Mouse (Mus musculus) neural tube, embryonic 13.5 days (tissue): Measurements from ENCODE around the gene Psmb7. TPM values are rescaled to one million over a fixed set of nuclear protein-coding genes. Genes with fewer than 3 reads are reported as not detected.
A peak's percentile ranks its signal among the peaks of the same experiment; 100 is the strongest.

ENCODE experiments used
- ATAC-seq: fragments of 200-750 bp; cut with Nextera tagmentation; 2 replicates; pipeline ENCODE4 v1.8.0; 2017; ENCODE audit warnings: low read depth, mild to moderate bottlenecking, moderate TSS enrichment, moderate library complexity
- H3K27ac ChIP-seq: fragments of 300-500 bp; sonication (generic); replicated peaks from 2 replicates; pipeline ENCODE4 v1.5.1; 2015; ENCODE audit warnings: moderate library complexity, mild to moderate bottlenecking, inconsistent platforms
- H3K27me3 ChIP-seq: fragments of 300-500 bp; sonication (generic); 2 replicates; pipeline ENCODE4 v1.6.1; 2015; ENCODE audit warnings: mild to moderate bottlenecking, inconsistent platforms
- H3K36me3 ChIP-seq: fragments of 300-500 bp; sonication (generic); 2 replicates; pipeline ENCODE4 v1.6.1; 2015; ENCODE audit warnings: mild to moderate bottlenecking, inconsistent platforms
- H3K4me1 ChIP-seq: fragments of 300-500 bp; sonication (generic); replicated peaks from 2 replicates; pipeline ENCODE4 v1.6.1; 2015; ENCODE audit warnings: inconsistent platforms
- H3K4me2 ChIP-seq: fragments of 300-500 bp; sonication (generic); 2 replicates; pipeline ENCODE4 v1.6.1; 2015; ENCODE audit warnings: inconsistent platforms, mild to moderate bottlenecking, moderate library complexity
- H3K4me3 ChIP-seq: fragments of 300-500 bp; sonication (generic); 2 replicates; pipeline ENCODE4 v1.5.1; 2015; ENCODE audit warnings: mild to moderate bottlenecking, inconsistent platforms
- H3K9ac ChIP-seq: fragments of 300-500 bp; sonication (generic); 2 replicates; pipeline ENCODE4 v1.6.1; 2015; ENCODE audit warnings: moderate library complexity, mild to moderate bottlenecking, inconsistent platforms
- H3K9me3 ChIP-seq: fragments of 300-500 bp; sonication (generic); 2 replicates; pipeline ENCODE4 v1.6.1; 2016; ENCODE audit warnings: inconsistent platforms
- WGBS: fragments of 180-500 bp; shearing (Covaris S2); methylation state at CpG from one replicate; pipeline ENCODE4 v1.1.7; 2015; 5-methylcytosine and 5-hydroxymethylcytosine counted together
- polyA plus RNA-seq: library from polyadenylated mRNA; unstranded; fragments of >200 nt; fragmentation: Nextera tagmentation; extraction: Ambion mirVana; gene quantifications from 2 replicates; pipeline ENCODE4 v1.2.1, GENCODE M21; 2015

Gene Psmb7
- polyA plus RNA-seq, 1 experiment from 2014 or later = 316 TPM

GRCm38 (mm10) chr2:38661398-38661797 is 17.5 kb upstream of the Psmb7 start:
- no peak for ATAC-seq
- no peak overlapping the region for H3K27ac ChIP-seq
- H3K27me3 ChIP-seq = peaks cover 3% of the 10 kb centered on the region; the same call in 1 of the 2 replicates
- no peak overlapping the region for H3K4me3 ChIP-seq
- no peak overlapping the region for H3K4me2 ChIP-seq
- H3K9me3 ChIP-seq = 0 out of 2 replicates have a peak, but pooled peaks cover 2% of the 10 kb centered on the region
- H3K9ac ChIP-seq = no peak overlapping the region
- 0 out of 2 replicates have a peak, but pooled peaks cover 5% of the 10 kb centered on the region for H3K4me1 ChIP-seq
- no peaks in the 10 kb centered on the region for H3K36me3 ChIP-seq
- WGBS = 0% methylated on average over 1 of the region's 1 CpGs

GRCm38 (mm10) chr2:38658338-38658836 is 14.5 kb upstream of the Psmb7 start:
- ATAC-seq = peak; percentile 96
- 0 out of 2 replicates have a peak, but pooled peaks cover 2% of the 10 kb centered on the region for H3K9me3 ChIP-seq
- H3K36me3 ChIP-seq = no peaks in the 10 kb centered on the region
- peak overlapping the region; percentile 39 for H3K4me3 ChIP-seq
- H3K27ac ChIP-seq = peak overlapping the region; percentile 61; the same call in 1 of the 2 replicates
- under 1% methylated on average over 25 of the region's 25 CpGs for WGBS
- peaks cover 3% of the 10 kb centered on the region; the same call in 1 of the 2 replicates for H3K27me3 ChIP-seq
- H3K4me1 ChIP-seq = 0 out of 2 replicates have a peak, but pooled peaks cover 5% of the 10 kb centered on the region
- peak overlapping the region; percentile 63 for H3K4me2 ChIP-seq
- H3K9ac ChIP-seq = peak overlapping the region; percentile 59

GRCm38 (mm10) chr2:38653694-38654093 is 9.8 kb upstream of the Psmb7 start:
- no peaks in the 10 kb centered on the region; the same call in 1 of the 2 replicates for H3K27me3 ChIP-seq
- no peak for ATAC-seq
- H3K36me3 ChIP-seq = no peaks in the 10 kb centered on the region
- no peaks in the 10 kb centered on the region for H3K9me3 ChIP-seq
- H3K4me3 ChIP-seq = no peak overlapping the region
- H3K9ac ChIP-seq = no peak overlapping the region
- H3K4me1 ChIP-seq = 0 out of 2 replicates have a peak, but pooled peaks cover 8% of the 10 kb centered on the region
- 74% methylated on average over 2 of the region's 2 CpGs for WGBS
- H3K4me2 ChIP-seq = no peak overlapping the region
- no peak overlapping the region for H3K27ac ChIP-seq

GRCm38 (mm10) chr2:38653293-38653619 is 9.4 kb upstream of the Psmb7 start:
- WGBS = 89% methylated on average over 5 of the region's 5 CpGs
- H3K27me3 ChIP-seq = no peaks in the 10 kb centered on the region; the same call in 1 of the 2 replicates
- H3K4me1 ChIP-seq = 0 out of 2 replicates have a peak, but pooled peaks cover 7% of the 10 kb centered on the region
- H3K9ac ChIP-seq = no peak overlapping the region
- H3K4me2 ChIP-seq = no peak overlapping the region
- no peaks in the 10 kb centered on the region for H3K36me3 ChIP-seq
- no peak overlapping the region for H3K27ac ChIP-seq
- ATAC-seq = no peak
- H3K9me3 ChIP-seq = no peaks in the 10 kb centered on the region
- H3K4me3 ChIP-seq = no peak overlapping the region

- H3K36me3 ChIP-seq = no peaks in the 10 kb centered on the region
- ATAC-seq = no peak
- no peaks in the 10 kb centered on the region; the same call in 1 of the 2 replicates for H3K27me3 ChIP-seq
- H3K9ac ChIP-seq = no peak overlapping the region
- no peaks in the 10 kb centered on the region for H3K9me3 ChIP-seq
- H3K4me3 ChIP-seq = no peak overlapping the region
- H3K4me1 ChIP-seq = peaks cover 6% of the 10 kb centered on the region
- 63% methylated on average over 10 of the region's 10 CpGs for WGBS
- H3K4me2 ChIP-seq = no peak overlapping the region
- H3K27ac ChIP-seq = no peak overlapping the region
These were observed 8.8 kb upstream of the Psmb7 start for GRCm38 (mm10) chr2:38652565-38653292.

GRCm38 (mm10) chr2:38652098-38652497 is 8.2 kb upstream of the Psmb7 start:
- Histone ChIP-seq H3K4me2 (no peak overlapping the region), H3K36me3 (no peaks in the 10 kb centered on the region), H3K27me3 (no peaks in the 10 kb centered on the region), H3K27ac (no peak overlapping the region), H3K4me1 (peaks cover 12% of the 10 kb centered on the region), H3K4me3 (no peak overlapping the region), H3K9ac (no peak overlapping the region), H3K9me3 (no peaks in the 10 kb centered on the region)
- WGBS = 72% methylated on average over 7 of the region's 7 CpGs
- no peak for ATAC-seq

GRCm38 (mm10) chr2:38650340-38650739 is 6.5 kb upstream of the Psmb7 start:
- no peak for ATAC-seq
- Histone ChIP-seq H3K4me2 (no peak overlapping the region), H3K9ac (no peak overlapping the region), H3K27me3 (no peaks in the 10 kb centered on the region), H3K4me3 (no peak overlapping the region), H3K4me1 (peaks cover 16% of the 10 kb centered on the region), H3K36me3 (no peaks in the 10 kb centered on the region), H3K9me3 (no peaks in the 10 kb centered on the region), H3K27ac (no peak overlapping the region)
- WGBS = 89% methylated on average over 1 of the region's 1 CpGs

GRCm38 (mm10) chr2:38647661-38648060 is 3.8 kb upstream of the Psmb7 start:
- Histone ChIP-seq H3K27me3 (no peaks in the 10 kb centered on the region), H3K4me2 (no peak overlapping the region), H3K36me3 (no peaks in the 10 kb centered on the region), H3K4me1 (peaks cover 24% of the 10 kb centered on the region), H3K27ac (no peak overlapping the region), H3K4me3 (no peak overlapping the region), H3K9me3 (no peaks in the 10 kb centered on the region), H3K9ac (no peak overlapping the region)
- ATAC-seq = no peak
- 75% methylated on average over 7 of the region's 7 CpGs for WGBS

GRCm38 (mm10) chr2:38647201-38647606 is 3.3 kb upstream of the Psmb7 start:
- no peaks in the 10 kb centered on the region for H3K27me3 ChIP-seq
- no peaks in the 10 kb centered on the region for H3K9me3 ChIP-seq
- WGBS = 46% methylated on average over 8 of the region's 8 CpGs
- ATAC-seq = peak; percentile 73
- no peak overlapping the region for H3K27ac ChIP-seq
- H3K9ac ChIP-seq = no peak overlapping the region
- no peaks in the 10 kb centered on the region for H3K36me3 ChIP-seq
- H3K4me1 ChIP-seq = peaks cover 27% of the 10 kb centered on the region
- no peak overlapping the region for H3K4me2 ChIP-seq
- no peak overlapping the region for H3K4me3 ChIP-seq

GRCm38 (mm10) chr2:38645936-38646335 is 2.0 kb upstream of the Psmb7 start:
- no peaks in the 10 kb centered on the region for H3K9me3 ChIP-seq
- H3K4me3 ChIP-seq = no peak overlapping the region
- H3K36me3 ChIP-seq = peaks cover 11% of the 10 kb centered on the region
- no peak overlapping the region for H3K4me2 ChIP-seq
- no peak for ATAC-seq
- WGBS = 0% methylated on average over 3 of the region's 3 CpGs
- no peak overlapping the region for H3K9ac ChIP-seq
- H3K27me3 ChIP-seq = no peaks in the 10 kb centered on the region
- H3K4me1 ChIP-seq = peaks cover 32% of the 10 kb centered on the region
- no peak overlapping the region for H3K27ac ChIP-seq

GRCm38 (mm10) chr2:38641761-38642160 is 2.1 kb downstream of the Psmb7 start:
- 96% methylated on average over 1 of the region's 1 CpGs for WGBS
- H3K4me1 ChIP-seq = peaks cover 20% of the 10 kb centered on the region
- ATAC-seq = no peak
- H3K27me3 ChIP-seq = no peaks in the 10 kb centered on the region
- peaks cover 46% of the 10 kb centered on the region for H3K36me3 ChIP-seq
- no peaks in the 10 kb centered on the region for H3K9me3 ChIP-seq
- H3K9ac ChIP-seq = no peak overlapping the region
- H3K4me2 ChIP-seq = no peak overlapping the region
- H3K4me3 ChIP-seq = no peak overlapping the region
- H3K27ac ChIP-seq = no peak overlapping the region

GRCm38 (mm10) chr2:38637716-38638267 is 6.1 kb downstream of the Psmb7 start:
- H3K4me1 ChIP-seq = peaks cover 10% of the 10 kb centered on the region
- WGBS = 83% methylated on average over 4 of the region's 4 CpGs
- no peak overlapping the region for H3K4me2 ChIP-seq
- H3K36me3 ChIP-seq = peaks cover 82% of the 10 kb centered on the region
- no peaks in the 10 kb centered on the region for H3K9me3 ChIP-seq
- ATAC-seq = no peak
- H3K27me3 ChIP-seq = no peaks in the 10 kb centered on the region
- no peak overlapping the region for H3K27ac ChIP-seq
- no peak overlapping the region for H3K9ac ChIP-seq
- H3K4me3 ChIP-seq = no peak overlapping the region
